Mouse (Mus musculus) stomach, embryonic 15.5 days (tissue): ENCODE results near the gene Ramp2. TPM values are rescaled to one million over a fixed set of nuclear protein-coding genes. Genes with fewer than 3 reads are reported as not detected.

Source experiments
- ATAC-seq: fragments of 200-750 bp; cut with Nextera tagmentation; 2 replicates; pipeline ENCODE4 v1.8.0; 2017; ENCODE audit warnings: low read depth, moderate number of reproducible peaks, moderate TSS enrichment; ENCODE audit not compliant: insufficient read depth, low FRiP score
- H3K27ac ChIP-seq: fragments of 300-500 bp; sonication (generic); 2 replicates; pipeline ENCODE4 v1.5.1; 2015; ENCODE audit warnings: mild to moderate bottlenecking, inconsistent platforms
- H3K27me3 ChIP-seq: fragments of 300-500 bp; sonication (generic); replicated peaks from 2 replicates; pipeline ENCODE4 v1.6.1; 2015; ENCODE audit warnings: inconsistent platforms
- H3K36me3 ChIP-seq: fragments of 300-500 bp; sonication (generic); 2 replicates; pipeline ENCODE4 v1.6.1; 2015; ENCODE audit warnings: inconsistent platforms
- H3K4me1 ChIP-seq: fragments of 300-500 bp; sonication (generic); 2 replicates; pipeline ENCODE4 v1.6.1; 2015; ENCODE audit warnings: inconsistent platforms
- H3K4me2 ChIP-seq: fragments of 300-500 bp; sonication (generic); 2 replicates; pipeline ENCODE4 v1.6.1; 2015; ENCODE audit warnings: mild to moderate bottlenecking, inconsistent platforms
- H3K4me3 ChIP-seq: fragments of 300-500 bp; sonication (generic); replicated peaks from 2 replicates; pipeline ENCODE4 v1.5.1; 2015; ENCODE audit warnings: inconsistent platforms
- H3K9ac ChIP-seq: fragments of 300-500 bp; sonication (generic); 2 replicates; pipeline ENCODE4 v1.6.1; 2015; ENCODE audit warnings: inconsistent platforms
- H3K9me3 ChIP-seq: fragments of 300-500 bp; sonication (generic); 2 replicates; pipeline ENCODE4 v1.6.1; 2016; ENCODE audit warnings: inconsistent platforms
- WGBS: fragments of 180-500 bp; shearing (Covaris S2); methylation state at CpG from one replicate; pipeline ENCODE4 v1.1.7; 2015; 5-methylcytosine and 5-hydroxymethylcytosine counted together
- polyA plus RNA-seq: library from polyadenylated mRNA; unstranded; fragments of >200 nt; fragmentation: Nextera tagmentation; extraction: Ambion mirVana; gene quantifications from 2 replicates; pipeline ENCODE4 v1.2.1, GENCODE M21; 2015

The Ramp2 gene
- polyA plus RNA-seq, 1 experiment from 2014 or later = 111 TPM

DNA sequence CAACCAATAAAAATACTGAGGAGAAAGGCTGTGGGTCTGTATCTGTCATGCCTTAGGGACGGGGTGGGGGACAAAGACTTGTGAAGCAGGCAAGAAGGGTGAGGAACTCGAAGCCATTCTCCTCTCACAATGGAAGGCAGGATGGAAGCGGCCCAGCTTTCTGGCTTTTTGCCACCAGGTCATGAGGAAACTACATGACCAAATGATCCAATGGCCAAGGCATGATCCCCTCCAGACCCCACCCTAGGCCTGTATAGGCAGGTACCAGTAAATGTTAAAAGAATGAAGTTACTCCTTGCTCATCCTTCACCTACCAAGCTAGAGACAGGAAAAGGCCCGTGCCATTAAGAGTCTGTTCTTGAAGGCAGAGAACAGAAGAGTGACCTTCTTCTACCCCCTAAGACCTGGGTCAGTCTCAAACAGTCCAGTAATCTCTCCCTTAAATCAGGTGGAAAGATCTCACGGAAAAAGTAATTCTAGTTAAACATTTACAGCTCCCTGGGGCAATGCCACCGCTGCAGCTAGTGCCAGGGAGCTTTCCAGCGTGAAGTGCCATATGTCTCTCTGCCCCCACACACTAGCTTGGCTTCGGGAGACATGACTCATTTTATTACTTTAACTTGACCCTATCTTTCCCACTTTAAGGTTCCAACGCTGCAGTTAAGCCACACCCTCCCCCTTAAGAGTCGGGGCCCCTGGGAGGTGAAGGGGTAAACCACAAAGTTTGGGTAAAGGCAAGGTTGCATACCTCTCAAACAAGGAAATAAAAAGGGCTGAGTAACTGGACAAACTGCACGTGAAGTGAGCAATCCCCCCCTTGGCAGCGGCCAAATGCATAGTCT, 31.8 kb downstream of the Ramp2 start:
- H3K4me2 ChIP-seq = peak overlapping the region; percentile 82
- no peaks in the 10 kb centered on the region for H3K9me3 ChIP-seq
- WGBS = 49% methylated on average over 12 of the region's 12 CpGs
- H3K4me3 ChIP-seq = peak overlapping the region; percentile 82
- H3K36me3 ChIP-seq = peaks cover 3% of the 10 kb centered on the region; the same call in 1 of the 2 replicates
- peak; percentile 38; the same call in 1 of the 2 replicates for ATAC-seq
- H3K4me1 ChIP-seq = peaks cover 27% of the 10 kb centered on the region
- peak overlapping the region; percentile 49 for H3K9ac ChIP-seq
- no peaks in the 10 kb centered on the region for H3K27me3 ChIP-seq
- H3K27ac ChIP-seq = peak overlapping the region; percentile 76

DNA sequence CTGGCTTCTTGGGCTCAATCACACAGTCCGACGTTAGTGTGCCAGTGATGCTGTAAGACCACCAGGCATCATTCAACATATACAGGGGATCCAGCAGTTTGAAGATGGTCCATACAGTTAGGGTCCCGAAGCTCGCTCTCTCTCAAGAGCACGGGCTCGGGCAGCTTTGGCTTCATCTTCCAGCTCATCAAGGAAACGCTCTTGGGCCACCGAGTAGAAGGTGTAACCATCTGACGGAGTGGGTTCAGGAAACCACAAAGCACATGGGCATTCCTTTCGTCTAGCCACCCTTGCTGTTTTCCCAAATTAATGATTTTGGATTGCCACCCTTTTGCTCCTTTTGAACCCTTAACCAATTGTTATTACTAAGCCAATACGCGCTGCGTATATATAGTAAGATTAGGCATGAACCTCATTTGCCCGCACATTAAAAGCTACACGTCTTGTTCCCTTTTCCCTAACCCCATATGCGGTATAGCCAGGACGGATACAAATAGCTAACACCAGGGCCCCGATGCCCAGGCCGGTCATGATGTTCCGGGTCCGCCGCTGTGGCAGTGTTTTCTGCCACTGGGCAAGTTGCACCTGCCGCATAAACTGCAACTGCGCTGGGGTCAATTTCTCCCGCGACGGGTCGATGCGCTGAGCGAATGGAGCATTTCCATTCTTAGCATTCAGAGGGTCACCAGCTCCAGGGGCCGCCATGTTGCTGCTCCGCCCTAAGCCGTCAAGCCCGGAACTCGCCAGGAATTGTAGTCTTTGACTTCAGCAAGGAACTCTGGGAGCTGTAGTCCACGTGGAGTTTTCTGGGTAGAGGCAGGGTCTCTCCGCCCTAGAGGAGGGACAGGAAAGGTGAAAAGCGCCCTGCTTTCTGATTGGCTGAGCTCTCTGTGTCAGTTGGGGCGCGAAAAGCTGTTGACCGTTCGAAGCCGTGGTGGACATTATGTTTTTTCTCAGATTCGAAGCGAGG, 32.7 kb downstream of the Ramp2 start, which contains the start of the genes Cntd1 and Coa3:
Gene Cntd1 (plus strand): TSS at position 790 of the 970 bp plus-strand sequence.
Gene Coa3 (minus strand): TSS at position 892 of the 970 bp plus-strand sequence.
- 6% methylated on average over 45 of the region's 45 CpGs for WGBS
- no peaks in the 10 kb centered on the region for H3K27me3 ChIP-seq
- no peaks in the 10 kb centered on the region for H3K9me3 ChIP-seq
- H3K4me3 ChIP-seq = peak within 1 kb of the TSS; percentile 82
- H3K4me2 ChIP-seq = peak within 1 kb of the TSS; percentile 82
- peaks cover 3% of the 10 kb centered on the region; the same call in 1 of the 2 replicates for H3K36me3 ChIP-seq
- ATAC-seq = peak; percentile 93
- H3K27ac ChIP-seq = peak within 1 kb of the TSS; percentile 76
- peaks cover 27% of the 10 kb centered on the region for H3K4me1 ChIP-seq
- peak within 1 kb of the TSS; percentile 49 for H3K9ac ChIP-seq

DNA sequence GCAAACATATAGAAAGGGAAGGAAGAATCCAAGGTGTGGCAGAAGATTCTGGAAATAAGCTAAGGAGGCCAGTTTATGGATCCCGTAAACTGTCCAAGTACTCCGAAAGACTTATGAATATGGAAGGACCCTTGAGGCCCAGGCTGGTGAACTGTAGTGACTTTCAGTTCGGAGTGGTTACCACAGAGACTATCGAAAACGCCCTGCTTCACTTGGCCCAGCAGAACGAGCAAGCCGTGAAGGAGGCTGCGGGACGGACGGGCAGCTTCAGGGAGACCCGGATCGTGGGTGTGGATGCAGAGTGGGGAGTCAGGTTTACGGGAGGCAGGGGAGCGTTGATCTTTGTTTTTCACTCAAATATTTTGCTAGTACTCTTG, 33.4 kb downstream of the Ramp2 start:
- Histone ChIP-seq H3K27ac (no peak overlapping the region), H3K4me3 (peak overlapping the region; percentile 82), H3K4me2 (peak overlapping the region; percentile 82), H3K27me3 (no peaks in the 10 kb centered on the region), H3K36me3 (no peaks in the 10 kb centered on the region), H3K4me1 (peaks cover 27% of the 10 kb centered on the region), H3K9ac (no peak overlapping the region), H3K9me3 (no peaks in the 10 kb centered on the region)
- WGBS = 53% methylated on average over 14 of the region's 14 CpGs
- no peak for ATAC-seq

DNA sequence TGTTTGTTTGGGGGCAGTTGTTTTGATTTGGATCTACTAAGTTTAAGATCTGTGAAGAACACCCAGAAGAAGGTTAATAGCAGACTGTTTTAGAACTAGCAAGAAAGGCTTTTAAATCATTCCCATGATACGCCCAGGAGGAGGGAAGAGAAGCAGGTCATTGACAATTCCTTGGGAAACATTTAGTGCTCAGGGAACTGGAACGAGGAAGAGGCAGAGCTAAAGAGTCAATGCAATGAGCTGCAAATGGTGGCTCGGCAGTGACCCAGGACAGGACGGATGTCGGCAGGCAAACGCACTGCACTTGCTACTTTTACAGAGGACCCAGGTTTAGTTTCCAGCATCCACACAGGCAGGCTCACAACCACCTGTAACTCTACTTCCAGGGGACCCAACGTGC, 35.0 kb downstream of the Ramp2 start:
- Histone ChIP-seq H3K4me3 (no peak overlapping the region), H3K27ac (no peak overlapping the region), H3K36me3 (no peaks in the 10 kb centered on the region), H3K9me3 (no peaks in the 10 kb centered on the region), H3K9ac (no peak overlapping the region), H3K4me2 (no peak overlapping the region), H3K27me3 (no peaks in the 10 kb centered on the region), H3K4me1 (peaks cover 27% of the 10 kb centered on the region)
- ATAC-seq = no peak
- 58% methylated on average over 7 of the region's 7 CpGs for WGBS

DNA sequence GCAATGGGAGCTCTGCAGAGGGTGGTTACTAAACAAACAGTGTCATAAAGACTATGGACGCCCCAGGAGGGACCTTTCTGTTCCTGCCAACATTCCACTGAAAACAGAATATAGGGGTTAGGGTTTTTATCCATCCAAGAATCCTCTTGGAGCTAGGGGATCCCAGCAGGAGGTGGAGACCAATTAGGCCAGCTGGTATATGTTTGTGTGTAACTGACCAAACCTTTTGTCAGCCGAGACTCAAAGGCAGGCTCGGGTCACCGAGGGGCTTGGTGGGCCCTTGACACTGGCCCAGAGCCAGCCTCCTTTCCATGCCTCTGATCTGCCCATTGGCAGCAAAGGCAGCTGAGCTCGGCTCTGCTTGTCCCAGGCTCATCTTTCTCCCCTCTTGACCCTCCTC, 37.1 kb downstream of the Ramp2 start:
- Histone ChIP-seq H3K4me2 (no peak overlapping the region), H3K36me3 (no peaks in the 10 kb centered on the region), H3K27ac (no peak overlapping the region), H3K4me1 (peaks cover 8% of the 10 kb centered on the region), H3K9me3 (no peaks in the 10 kb centered on the region), H3K27me3 (no peaks in the 10 kb centered on the region), H3K9ac (no peak overlapping the region), H3K4me3 (no peak overlapping the region)
- no peak for ATAC-seq
- 24% methylated on average over 5 of the region's 5 CpGs for WGBS

DNA sequence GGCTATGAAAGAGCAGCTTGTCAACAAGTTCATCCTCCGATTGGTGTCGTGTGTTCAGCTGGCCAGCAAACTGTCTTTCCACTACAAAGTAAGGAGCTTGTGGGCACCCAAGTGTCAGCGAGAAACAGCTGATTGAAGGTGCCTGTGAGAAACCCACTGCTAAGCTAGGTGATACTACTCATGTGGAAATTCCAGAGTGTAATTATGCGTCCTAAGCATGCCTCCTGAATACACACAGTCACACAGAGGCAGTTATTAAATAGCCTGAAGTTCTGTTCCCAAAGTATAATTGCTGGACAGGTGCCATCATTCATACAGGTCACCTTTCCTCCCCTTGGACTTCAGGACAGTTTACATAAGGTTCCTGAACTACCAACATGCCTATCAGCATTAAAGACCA, 38.0 kb downstream of the Ramp2 start:
- Histone ChIP-seq H3K27me3 (no peaks in the 10 kb centered on the region), H3K27ac (no peak overlapping the region), H3K4me3 (no peak overlapping the region), H3K9ac (no peak overlapping the region), H3K9me3 (no peaks in the 10 kb centered on the region), H3K4me1 (peaks cover 4% of the 10 kb centered on the region; the same call in 1 of the 2 replicates), H3K36me3 (no peaks in the 10 kb centered on the region), H3K4me2 (no peak overlapping the region)
- no peak for ATAC-seq
- 71% methylated on average over 4 of the region's 4 CpGs for WGBS

DNA sequence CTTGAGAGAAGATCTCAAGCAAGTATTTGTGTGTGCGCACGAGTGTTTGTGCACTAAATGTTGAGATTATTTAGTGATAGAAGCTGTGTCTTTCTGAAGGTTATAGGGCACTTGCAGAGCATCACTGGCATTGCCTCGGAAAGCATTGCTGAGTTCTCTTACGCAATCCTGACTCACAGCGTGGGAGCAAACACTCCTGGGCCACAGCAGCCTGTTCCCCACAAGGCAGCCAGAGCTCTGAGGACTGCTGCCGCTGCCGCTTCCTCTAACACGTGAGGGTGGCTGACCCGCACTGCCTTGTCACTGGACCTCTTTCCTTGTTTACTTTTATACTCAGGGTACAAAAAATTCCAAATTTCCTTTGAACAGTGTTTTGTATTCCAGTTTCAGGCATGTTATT, 41.5 kb downstream of the Ramp2 start:
- Histone ChIP-seq H3K36me3 (peaks cover 14% of the 10 kb centered on the region), H3K4me3 (no peak overlapping the region), H3K9ac (no peak overlapping the region), H3K9me3 (no peaks in the 10 kb centered on the region), H3K4me2 (no peak overlapping the region), H3K27me3 (no peaks in the 10 kb centered on the region), H3K27ac (no peak overlapping the region), H3K4me1 (no peaks in the 10 kb centered on the region)
- WGBS = 77% methylated on average over 9 of the region's 9 CpGs
- no peak for ATAC-seq

DNA sequence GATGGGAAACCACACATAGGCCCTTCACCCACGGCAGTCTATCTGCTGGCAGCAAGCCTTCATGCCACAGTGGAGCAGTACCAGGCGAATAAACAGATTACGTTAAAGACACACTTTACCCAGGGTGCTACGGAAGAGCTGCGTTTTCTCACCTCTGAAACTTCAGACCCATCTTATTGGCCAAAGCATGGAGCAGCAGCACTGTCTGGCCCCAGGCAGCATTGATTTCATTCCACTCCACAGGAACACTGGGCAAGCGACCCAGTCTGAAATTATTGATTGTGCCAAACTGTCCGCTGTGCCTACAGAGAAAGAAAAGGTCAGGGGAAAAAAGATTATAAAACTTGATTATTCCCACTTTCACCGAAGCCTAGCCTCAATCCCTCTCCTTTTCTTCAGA, 45.4 kb downstream of the Ramp2 start:
- WGBS = 94% methylated on average over 8 of the region's 8 CpGs
- H3K4me1 ChIP-seq = no peaks in the 10 kb centered on the region
- peaks cover 31% of the 10 kb centered on the region for H3K36me3 ChIP-seq
- no peak for ATAC-seq
- no peaks in the 10 kb centered on the region for H3K9me3 ChIP-seq
- H3K9ac ChIP-seq = no peak overlapping the region
- no peak overlapping the region for H3K27ac ChIP-seq
- H3K27me3 ChIP-seq = no peaks in the 10 kb centered on the region
- H3K4me3 ChIP-seq = no peak overlapping the region
- H3K4me2 ChIP-seq = no peak overlapping the region

DNA sequence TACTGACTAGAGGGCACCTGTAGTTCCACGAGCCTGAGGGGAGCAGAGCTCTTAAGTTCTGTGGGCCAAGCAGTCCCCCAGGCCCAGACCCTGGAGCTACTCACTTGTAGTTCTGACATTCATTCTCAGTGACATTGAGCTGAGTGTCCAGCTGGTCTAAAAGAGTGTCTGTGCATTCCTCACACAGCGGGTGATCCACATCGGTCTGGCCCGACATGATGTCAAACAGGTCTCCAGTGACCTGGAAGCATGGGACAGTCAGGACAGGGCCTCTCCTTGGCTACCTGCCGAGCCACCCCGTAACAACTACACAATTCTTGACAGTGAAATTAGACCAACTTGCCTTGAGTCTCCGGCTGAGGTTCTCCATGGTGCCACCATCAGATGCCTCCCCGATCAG, 49.4 kb downstream of the Ramp2 start:
- no peak overlapping the region for H3K4me3 ChIP-seq
- no peak overlapping the region for H3K9ac ChIP-seq
- H3K9me3 ChIP-seq = no peaks in the 10 kb centered on the region
- H3K4me2 ChIP-seq = no peak overlapping the region
- no peaks in the 10 kb centered on the region for H3K27me3 ChIP-seq
- H3K36me3 ChIP-seq = peaks cover 43% of the 10 kb centered on the region
- ATAC-seq = no peak
- WGBS = 95% methylated on average over 8 of the region's 8 CpGs
- H3K4me1 ChIP-seq = no peaks in the 10 kb centered on the region
- H3K27ac ChIP-seq = no peak overlapping the region

DNA sequence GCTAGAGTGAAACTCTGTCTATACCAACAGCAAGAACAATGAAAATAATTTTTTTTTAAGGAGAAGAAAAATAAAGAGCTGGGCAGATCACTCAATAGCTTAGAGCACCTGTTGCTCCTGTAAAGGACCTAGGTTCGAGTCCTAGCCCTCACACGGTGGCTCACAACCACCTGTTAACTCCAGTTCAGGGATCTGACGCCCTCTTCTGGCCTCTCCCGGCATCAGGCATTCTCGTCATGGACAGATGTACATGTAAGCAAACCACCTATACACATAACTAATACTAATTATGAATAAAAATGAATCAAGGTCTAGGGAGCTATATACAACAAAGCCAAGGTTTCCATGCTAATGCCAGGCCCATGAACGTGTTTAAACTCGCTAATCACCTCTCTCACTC, 55.1 kb downstream of the Ramp2 start:
- peaks cover 15% of the 10 kb centered on the region; the same call in 1 of the 2 replicates for H3K36me3 ChIP-seq
- peak overlapping the region; percentile 81 for H3K4me2 ChIP-seq
- no peak for ATAC-seq
- H3K27ac ChIP-seq = no peak overlapping the region
- peaks cover 13% of the 10 kb centered on the region for H3K4me1 ChIP-seq
- peak overlapping the region; percentile 84 for H3K4me3 ChIP-seq
- H3K9me3 ChIP-seq = no peaks in the 10 kb centered on the region
- peak overlapping the region; percentile 63; the same call in 1 of the 2 replicates for H3K9ac ChIP-seq
- WGBS = 63% methylated on average over 7 of the region's 7 CpGs
- no peaks in the 10 kb centered on the region for H3K27me3 ChIP-seq

DNA sequence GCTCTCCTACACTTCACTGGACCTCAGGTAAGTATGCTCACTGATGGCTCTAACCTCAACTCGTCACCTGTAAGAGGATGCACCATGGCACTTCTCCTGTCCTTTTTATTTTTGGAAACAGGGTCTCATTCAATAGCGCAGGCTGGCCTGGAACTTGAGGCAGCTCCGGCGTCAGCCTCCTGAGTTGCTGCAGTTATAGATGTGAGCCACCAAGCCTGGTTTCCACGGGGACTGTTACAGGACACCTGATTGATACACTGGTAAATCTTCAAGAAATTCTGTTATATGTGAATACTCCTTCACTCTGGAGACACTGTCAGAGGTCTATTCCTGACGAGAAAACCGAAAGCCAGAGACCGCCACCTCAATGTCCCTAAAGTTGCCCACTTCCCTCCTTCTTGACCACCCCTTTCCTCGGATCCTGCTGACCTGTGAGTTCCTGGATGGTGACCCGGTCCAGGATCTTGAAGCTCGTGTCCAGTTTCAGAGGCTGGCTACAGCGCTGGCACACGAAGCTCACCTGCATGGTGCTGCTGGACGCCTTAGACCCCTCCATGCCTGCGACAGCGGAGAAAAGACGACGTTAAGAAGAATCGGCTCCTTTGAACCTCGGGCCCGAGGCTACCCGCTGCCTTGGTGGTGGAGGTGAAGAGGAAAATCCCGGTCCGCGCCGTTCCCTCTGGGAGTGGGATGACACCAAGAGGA, 55.6 kb downstream of the Ramp2 start:
- Histone ChIP-seq H3K9me3 (no peaks in the 10 kb centered on the region), H3K36me3 (peaks cover 15% of the 10 kb centered on the region; the same call in 1 of the 2 replicates), H3K4me3 (peak overlapping the region; percentile 84), H3K9ac (peak overlapping the region; percentile 63), H3K4me2 (peak overlapping the region; percentile 81), H3K27me3 (no peaks in the 10 kb centered on the region), H3K27ac (peak overlapping the region; percentile 52), H3K4me1 (peaks cover 13% of the 10 kb centered on the region)
- peak; percentile 11; the same call in 1 of the 2 replicates for ATAC-seq
- WGBS = 11% methylated on average over 26 of the region's 26 CpGs
